Mouse (Mus musculus): ENCODE measurements around the gene Wrb.

GRCm38 (mm10) chr16:96095966-96096365, 49.2 kb upstream of the Wrb start:
- TF ChIP-seq CTCF (IDR thresholded peaks at IDR 0.05; ENCODE audit: control insufficient read depth, insufficient read depth, insufficient replicate concordance, low read depth, low read length) (no peak), POLR2A (IDR thresholded peaks at IDR 0.05; ENCODE audit: control insufficient read depth, low read depth, low read length) (no peak)
